Mouse (Mus musculus) hindbrain, embryonic 11.5 days (tissue): ENCODE measurements at regions not wholly inside any gene's neighbourhood (a gene's known extent, or its start where the extent isn't known, plus 50 kb on each side); places are given as distances from the start of the nearest gene placed in this dataset.
A peak's percentile ranks its signal among the peaks of the same experiment; 100 is the strongest.

Experiments used
- ATAC-seq: fragments of 200-750 bp; cut with Nextera tagmentation; 2 replicates; pipeline ENCODE4 v1.8.0; 2017; ENCODE audit warnings: mild to moderate bottlenecking, moderate TSS enrichment, moderate library complexity; ENCODE audit not compliant: low FRiP score
- DNase-seq: peaks from one replicate; pipeline ENCODE4 v3.0.0-alpha.2; 2015; ENCODE audit warnings: low spot score
- H3K27ac ChIP-seq: fragments of 300-500 bp; sonication (generic); 2 replicates; pipeline ENCODE4 v1.5.1; 2014; ENCODE audit warnings: mild to moderate bottlenecking, low read depth, low read length
- H3K27me3 ChIP-seq: fragments of 300-500 bp; sonication (generic); 2 replicates; pipeline ENCODE4 v1.6.1; 2014; ENCODE audit warnings: mild to moderate bottlenecking, low read length, moderate library complexity, mixed read lengths; ENCODE audit not compliant: control insufficient read depth, insufficient read depth
- H3K36me3 ChIP-seq: fragments of 300-500 bp; sonication (generic); 2 replicates; pipeline ENCODE4 v1.6.1; 2014; ENCODE audit warnings: mild to moderate bottlenecking, low read length, moderate library complexity, mixed read lengths; ENCODE audit not compliant: control insufficient read depth, insufficient read depth
- H3K4me1 ChIP-seq: fragments of 300-500 bp; sonication (generic); replicated peaks from 2 replicates; pipeline ENCODE4 v1.6.1; 2014; ENCODE audit warnings: low read length, mixed read lengths; ENCODE audit not compliant: control insufficient read depth, insufficient read depth
- H3K4me2 ChIP-seq: fragments of 300-500 bp; sonication (generic); replicated peaks from 2 replicates; pipeline ENCODE4 v1.6.1; 2014; ENCODE audit warnings: mild to moderate bottlenecking, low read depth, low read length
- H3K4me3 ChIP-seq: fragments of 300-500 bp; sonication (generic); 2 replicates; pipeline ENCODE4 v1.5.1; 2014; ENCODE audit warnings: low read depth, low read length
- H3K9ac ChIP-seq: fragments of 300-500 bp; sonication (generic); 2 replicates; pipeline ENCODE4 v1.6.1; 2014; ENCODE audit warnings: low read depth, low read length
- H3K9me3 ChIP-seq: fragments of 300-500 bp; sonication (generic); 2 replicates; pipeline ENCODE4 v1.6.1; 2016; ENCODE audit warnings: low read length; ENCODE audit not compliant: control insufficient read depth
- WGBS: fragments of 180-500 bp; shearing (Covaris S2); extraction: QIAGEN DNeasy Blood & Tissue Kit; methylation state at CpG from one replicate; pipeline ENCODE4 v1.1.7; 2014; 5-methylcytosine and 5-hydroxymethylcytosine counted together

- WGBS: 79% methylated on average over 7 of the region's 7 CpGs
- Histone ChIP-seq H3K4me3 (no peak overlapping the region), H3K4me2 (no peak overlapping the region), H3K27ac (no peak overlapping the region), H3K9me3 (no peaks in the 10 kb centered on the region), H3K4me1 (no peaks in the 10 kb centered on the region), H3K9ac (no peak overlapping the region), H3K27me3 (no peaks in the 10 kb centered on the region), H3K36me3 (no peaks in the 10 kb centered on the region)
- ATAC-seq: no peak
- no peak for DNase-seq
Observed at GRCm38 (mm10) chr3:81563858-81564756, 368.3 kb upstream of the Ctso start.

GRCm38 (mm10) chr3:81564757-81565063 lies 367.7 kb upstream of the Ctso start:
- ATAC-seq (no peak), DNase-seq (no peak)
- H3K4me3 ChIP-seq: no peak overlapping the region
- no peaks in the 10 kb centered on the region for H3K27me3 ChIP-seq
- H3K4me1 ChIP-seq: no peaks in the 10 kb centered on the region
- H3K36me3 ChIP-seq: no peaks in the 10 kb centered on the region
- no peak overlapping the region for H3K27ac ChIP-seq
- H3K9ac ChIP-seq: no peak overlapping the region
- 85% methylated on average over 1 of the region's 1 CpGs for WGBS
- H3K9me3 ChIP-seq: no peaks in the 10 kb centered on the region
- no peak overlapping the region for H3K4me2 ChIP-seq

GRCm38 (mm10) chr3:81583387-81584027 lies 348.9 kb upstream of the Ctso start:
- H3K4me1 ChIP-seq: no peaks in the 10 kb centered on the region
- no peaks in the 10 kb centered on the region for H3K27me3 ChIP-seq
- H3K4me2 ChIP-seq: no peak overlapping the region
- 56% methylated on average over 7 of the region's 7 CpGs for WGBS
- H3K9me3 ChIP-seq: no peaks in the 10 kb centered on the region
- no peak overlapping the region for H3K4me3 ChIP-seq
- no peaks in the 10 kb centered on the region for H3K36me3 ChIP-seq
- no peak overlapping the region for H3K9ac ChIP-seq
- DNase-seq: no peak
- H3K27ac ChIP-seq: no peak overlapping the region
- ATAC-seq: no peak

DNA sequence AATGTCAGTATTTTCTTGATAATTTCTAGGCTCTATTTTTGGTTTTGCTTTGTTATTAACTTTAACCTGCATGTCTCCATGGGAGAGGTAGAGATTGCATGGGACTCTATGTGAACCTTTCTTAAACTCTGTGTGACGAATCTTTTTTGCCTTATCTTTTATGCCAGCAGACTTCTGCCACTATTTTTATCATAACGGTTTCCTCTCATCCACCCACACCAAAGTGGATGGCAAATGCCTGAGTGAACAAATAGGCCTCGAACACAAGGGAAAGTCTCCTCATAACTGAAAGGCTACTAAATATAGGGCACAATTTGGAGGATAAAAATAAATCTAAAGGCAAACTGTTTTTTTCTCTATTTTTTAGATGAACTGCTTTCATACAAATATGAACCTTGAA lies 343.3 kb upstream of the Ctso start:
- Histone ChIP-seq H3K9ac (no peak overlapping the region), H3K27ac (no peak overlapping the region), H3K36me3 (no peaks in the 10 kb centered on the region), H3K4me1 (no peaks in the 10 kb centered on the region), H3K4me2 (no peak overlapping the region), H3K27me3 (no peaks in the 10 kb centered on the region), H3K4me3 (no peak overlapping the region), H3K9me3 (no peaks in the 10 kb centered on the region)
- DNase-seq (no peak), ATAC-seq (no peak)
- WGBS: 88% methylated on average over 3 of the region's 3 CpGs

- WGBS: 57% methylated on average over 2 of the region's 2 CpGs
- no peaks in the 10 kb centered on the region for H3K9me3 ChIP-seq
- H3K36me3 ChIP-seq: no peaks in the 10 kb centered on the region
- no peaks in the 10 kb centered on the region for H3K27me3 ChIP-seq
- no peaks in the 10 kb centered on the region for H3K4me1 ChIP-seq
- no peak overlapping the region for H3K4me2 ChIP-seq
- DNase-seq (no peak), ATAC-seq (no peak)
- H3K4me3 ChIP-seq: no peak overlapping the region
- no peak overlapping the region for H3K9ac ChIP-seq
- H3K27ac ChIP-seq: no peak overlapping the region
Observed at GRCm38 (mm10) chr3:81629157-81629556, 303.2 kb upstream of the Ctso start.

GRCm38 (mm10) chr3:81658490-81658889 lies 273.9 kb upstream of the Ctso start:
- Histone ChIP-seq H3K9me3 (no peaks in the 10 kb centered on the region), H3K36me3 (no peaks in the 10 kb centered on the region), H3K9ac (no peak overlapping the region), H3K4me2 (no peak overlapping the region), H3K4me1 (no peaks in the 10 kb centered on the region), H3K4me3 (no peak overlapping the region), H3K27me3 (no peaks in the 10 kb centered on the region), H3K27ac (no peak overlapping the region)
- ATAC-seq (no peak), DNase-seq (no peak)
- WGBS: 12% methylated on average over 3 of the region's 3 CpGs

GRCm38 (mm10) chr3:81661620-81662019 lies 270.8 kb upstream of the Ctso start:
- peak; percentile 91 for ATAC-seq

DNA sequence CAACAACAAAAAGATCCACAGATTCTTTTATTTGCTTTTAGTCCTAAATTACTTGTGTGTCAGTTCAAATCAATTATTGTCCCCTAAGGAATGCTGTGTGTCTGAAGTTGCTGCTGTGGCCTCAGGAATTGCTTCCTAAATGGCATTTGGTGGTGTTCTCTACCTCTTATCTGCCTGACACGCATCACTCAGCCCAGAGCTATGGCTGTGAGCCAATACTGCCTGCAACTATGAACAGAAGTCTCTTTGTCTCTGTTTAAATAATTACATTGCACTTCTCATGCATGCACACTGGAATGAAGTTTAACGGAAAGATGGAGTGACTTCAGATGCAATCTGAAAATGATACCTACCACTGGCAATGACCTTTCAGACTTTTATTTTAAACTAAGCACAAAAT lies 266.1 kb upstream of the Ctso start:
- H3K36me3 ChIP-seq: no peaks in the 10 kb centered on the region
- no peak overlapping the region for H3K9ac ChIP-seq
- H3K27me3 ChIP-seq: no peaks in the 10 kb centered on the region
- no peaks in the 10 kb centered on the region for H3K4me1 ChIP-seq
- no peak overlapping the region for H3K4me3 ChIP-seq
- H3K9me3 ChIP-seq: no peaks in the 10 kb centered on the region
- DNase-seq (no peak), ATAC-seq (no peak)
- no peak overlapping the region for H3K4me2 ChIP-seq
- no peak overlapping the region for H3K27ac ChIP-seq
- WGBS: 71% methylated on average over 2 of the region's 2 CpGs

More at GRCm38 (mm10) chr3:81661620-81662019, 270.8 kb upstream of the Ctso start:
- Histone ChIP-seq H3K27ac (no peak overlapping the region), H3K4me1 (no peaks in the 10 kb centered on the region), H3K9ac (no peak overlapping the region), H3K4me3 (no peak overlapping the region), H3K4me2 (no peak overlapping the region), H3K27me3 (no peaks in the 10 kb centered on the region), H3K36me3 (no peaks in the 10 kb centered on the region), H3K9me3 (no peaks in the 10 kb centered on the region)
- peak; percentile 63 for DNase-seq
- WGBS: 26% methylated on average over 1 of the region's 1 CpGs

DNA sequence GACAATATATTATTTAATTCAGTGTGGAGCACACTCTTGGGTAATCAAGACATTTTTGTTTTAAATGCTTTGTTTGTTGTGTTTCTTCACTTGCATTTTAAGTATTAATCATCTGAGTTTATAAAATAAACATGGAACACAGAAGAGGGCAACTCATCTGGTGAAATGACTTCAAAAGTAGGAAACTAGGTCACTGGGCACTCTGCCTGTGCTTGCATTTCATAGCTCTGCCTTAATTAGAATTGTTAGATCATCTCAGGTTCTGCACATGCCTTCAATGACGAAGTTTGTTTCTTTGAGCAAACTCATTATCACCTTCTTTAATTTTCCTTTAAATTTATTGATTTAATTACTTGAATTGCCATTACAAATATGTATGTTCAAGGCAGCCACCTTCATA lies 255.8 kb upstream of the Ctso start:
- no peak overlapping the region for H3K9ac ChIP-seq
- no peak for ATAC-seq

More for the DNA sequence above, 255.8 kb upstream of the Ctso start:
- DNase-seq: no peak
- 82% methylated on average over 1 of the region's 1 CpGs for WGBS
- H3K27ac ChIP-seq: no peak overlapping the region
- no peaks in the 10 kb centered on the region for H3K4me1 ChIP-seq
- H3K27me3 ChIP-seq: no peaks in the 10 kb centered on the region
- no peaks in the 10 kb centered on the region for H3K9me3 ChIP-seq
- no peaks in the 10 kb centered on the region for H3K36me3 ChIP-seq
- H3K4me3 ChIP-seq: no peak overlapping the region
- no peak overlapping the region for H3K4me2 ChIP-seq
